Mouse (Mus musculus) midbrain, embryonic 14.5 days (tissue): ENCODE data around the gene Ssr2. TPM values are rescaled to one million over a fixed set of nuclear protein-coding genes. Genes with fewer than 3 reads are reported as not detected.
A peak's percentile ranks its signal among the peaks of the same experiment; 100 is the strongest.

Experiments
- ATAC-seq: fragments of 200-750 bp; cut with Nextera tagmentation; 2 replicates; pipeline ENCODE4 v1.8.0; 2017; ENCODE audit warnings: moderate number of reproducible peaks, moderate library complexity; ENCODE audit not compliant: low FRiP score, low TSS enrichment
- DNase-seq: peaks from one replicate; pipeline ENCODE4 v3.0.0-alpha.2; 2015
- H3K27ac ChIP-seq: fragments of 300-500 bp; sonication (generic); replicated peaks from 2 replicates; pipeline ENCODE4 v1.5.1; 2014; ENCODE audit warnings: mild to moderate bottlenecking, low read depth, low read length, moderate library complexity
- H3K27me3 ChIP-seq: fragments of 300-500 bp; sonication (generic); 2 replicates; pipeline ENCODE4 v1.6.1; 2014; ENCODE audit warnings: low read length, control low read depth, mixed read lengths; ENCODE audit not compliant: control insufficient read depth, insufficient read depth
- H3K36me3 ChIP-seq: fragments of 300-500 bp; sonication (generic); 2 replicates; pipeline ENCODE4 v1.6.1; 2014; ENCODE audit warnings: low read length, control low read depth; ENCODE audit not compliant: control insufficient read depth, insufficient read depth
- H3K4me1 ChIP-seq: fragments of 300-500 bp; sonication (generic); 2 replicates; pipeline ENCODE4 v1.6.1; 2014; ENCODE audit warnings: mild to moderate bottlenecking, antibody characterized with exemption, low read length, control low read depth; ENCODE audit not compliant: control insufficient read depth, insufficient read depth
- H3K4me2 ChIP-seq: fragments of 300-500 bp; sonication (generic); 2 replicates; pipeline ENCODE4 v1.6.1; 2014; ENCODE audit warnings: mild to moderate bottlenecking, low read length, moderate library complexity
- H3K4me3 ChIP-seq: fragments of 300-500 bp; sonication (generic); replicated peaks from 2 replicates; pipeline ENCODE4 v1.5.1; 2014; ENCODE audit warnings: low read depth, low read length
- H3K9ac ChIP-seq: fragments of 300-500 bp; sonication (generic); replicated peaks from 2 replicates; pipeline ENCODE4 v1.6.1; 2014; ENCODE audit warnings: mild to moderate bottlenecking, low read length, moderate library complexity
- H3K9me3 ChIP-seq: fragments of 300-500 bp; sonication (generic); 2 replicates; pipeline ENCODE4 v1.6.1; 2016; ENCODE audit warnings: low read length, control low read depth, mixed read lengths; ENCODE audit not compliant: control insufficient read depth
- WGBS: fragments of 180-500 bp; shearing (Covaris S2); extraction: QIAGEN DNeasy Blood & Tissue Kit; methylation state at CpG from one replicate; pipeline ENCODE4 v1.1.7; 2014; 5-methylcytosine and 5-hydroxymethylcytosine counted together
- polyA plus RNA-seq: library from polyadenylated mRNA; unstranded; fragments of >200 nt; fragmentation: Nextera tagmentation; extraction: Ambion mirVana; gene quantifications from 2 replicates; pipeline ENCODE4 v1.2.1, GENCODE M21; 2014

Gene Ssr2
- polyA plus RNA-seq, 1 experiment from 2014 or later = 114 TPM

- H3K4me3 ChIP-seq = no peak overlapping the region
- H3K9me3 ChIP-seq = no peaks in the 10 kb centered on the region
- H3K27me3 ChIP-seq = no peaks in the 10 kb centered on the region
- DNase-seq (no peak), ATAC-seq (no peak)
- H3K4me1 ChIP-seq = peaks cover 3% of the 10 kb centered on the region; the same call in 1 of the 2 replicates
- WGBS = 85% methylated on average over 4 of the region's 4 CpGs
- no peak overlapping the region for H3K9ac ChIP-seq
- H3K4me2 ChIP-seq = no peak overlapping the region
- no peaks in the 10 kb centered on the region for H3K36me3 ChIP-seq
- no peak overlapping the region for H3K27ac ChIP-seq
Observed at GRCm38 (mm10) chr3:88609066-88609465, 33.4 kb downstream of the Ssr2 start.

GRCm38 (mm10) chr3:88614418-88614817 lies 38.7 kb downstream of the Ssr2 start:
- Histone ChIP-seq H3K36me3 (no peaks in the 10 kb centered on the region), H3K9me3 (no peaks in the 10 kb centered on the region), H3K4me2 (no peak overlapping the region), H3K27ac (no peak overlapping the region), H3K4me3 (no peak overlapping the region), H3K9ac (no peak overlapping the region), H3K4me1 (peaks cover 10% of the 10 kb centered on the region; the same call in 1 of the 2 replicates), H3K27me3 (no peaks in the 10 kb centered on the region)
- ATAC-seq = no peak
- 84% methylated on average over 8 of the region's 8 CpGs for WGBS
- no peak for DNase-seq

- no peak for DNase-seq
- Histone ChIP-seq H3K9ac (no peak overlapping the region), H3K4me2 (no peak overlapping the region), H3K9me3 (no peaks in the 10 kb centered on the region), H3K36me3 (no peaks in the 10 kb centered on the region), H3K27me3 (no peaks in the 10 kb centered on the region), H3K4me1 (peaks cover 10% of the 10 kb centered on the region; the same call in 1 of the 2 replicates), H3K27ac (no peak overlapping the region), H3K4me3 (no peak overlapping the region)
- no peak for ATAC-seq
- 68% methylated on average over 5 of the region's 5 CpGs for WGBS
Observed at GRCm38 (mm10) chr3:88615117-88615516, 39.4 kb downstream of the Ssr2 start.

DNA sequence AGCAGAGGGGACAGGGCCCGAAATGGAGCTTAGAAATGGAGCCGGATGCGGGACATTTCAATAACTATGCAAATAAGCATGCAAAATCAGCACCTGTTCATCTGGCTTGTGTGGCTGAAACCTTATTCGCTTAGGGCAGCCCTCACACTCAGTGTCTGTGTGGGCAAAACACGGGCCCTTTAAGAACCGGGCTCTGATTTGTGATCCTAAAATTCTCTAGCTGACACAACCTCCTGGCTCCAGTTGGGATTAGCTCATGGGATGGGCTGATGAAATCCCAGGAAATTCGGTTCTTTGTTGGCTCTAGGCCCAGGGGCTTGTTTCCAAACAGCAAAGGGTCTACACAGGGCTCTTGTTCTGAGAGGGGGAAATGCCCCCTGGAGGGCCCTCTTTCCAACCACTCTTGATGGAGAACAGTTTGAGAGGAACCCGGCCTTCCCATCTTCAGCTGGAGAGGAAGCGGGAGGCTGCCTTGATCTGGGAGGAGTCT lies 40.3 kb downstream of the Ssr2 start:
- peaks cover 10% of the 10 kb centered on the region; the same call in 1 of the 2 replicates for H3K4me1 ChIP-seq
- H3K9ac ChIP-seq = 0 out of 2 replicates have a peak overlapping the region, but pooled peaks have one; percentile 16
- peak overlapping the region; percentile 37; the same call in 1 of the 2 replicates for H3K27ac ChIP-seq
- no peaks in the 10 kb centered on the region for H3K36me3 ChIP-seq
- peak overlapping the region; percentile 12; the same call in 1 of the 2 replicates for H3K4me2 ChIP-seq
- no peaks in the 10 kb centered on the region for H3K27me3 ChIP-seq
- DNase-seq = peak; percentile 57
- H3K4me3 ChIP-seq = no peak overlapping the region
- no peak for ATAC-seq
- H3K9me3 ChIP-seq = no peaks in the 10 kb centered on the region
- 32% methylated on average over 9 of the region's 9 CpGs for WGBS

DNA sequence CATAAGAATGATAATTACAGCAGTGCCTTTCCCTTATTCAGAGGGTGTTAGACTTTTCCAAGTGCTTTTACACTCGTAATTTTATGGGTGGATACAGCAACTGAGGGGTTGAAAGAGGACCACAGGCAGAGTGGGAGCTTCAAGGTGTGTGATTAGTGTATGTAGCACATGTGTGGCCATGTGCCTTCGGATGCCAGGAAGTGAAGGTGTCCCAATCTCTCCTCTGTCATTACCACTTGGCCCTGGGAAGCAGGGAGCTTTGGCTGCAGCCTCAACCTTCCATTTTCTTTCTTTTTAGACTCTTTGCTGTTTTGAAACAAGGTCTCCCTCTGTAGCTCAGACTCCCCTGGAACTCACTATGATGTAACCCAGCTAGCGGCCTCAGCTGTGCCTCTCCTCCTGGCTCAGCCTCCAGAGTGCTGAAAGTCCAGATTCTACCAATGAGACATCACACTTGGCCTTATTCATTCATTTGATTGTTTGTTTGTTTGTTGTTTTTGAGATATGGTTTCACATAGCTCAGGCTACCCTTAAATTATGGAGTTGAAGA lies 41.4 kb downstream of the Ssr2 start:
- H3K9ac ChIP-seq = no peak overlapping the region
- ATAC-seq = no peak
- no peak overlapping the region for H3K4me2 ChIP-seq

GRCm38 (mm10) chr3:88618074-88618871 lies 42.6 kb downstream of the Ssr2 start:
- DNase-seq = no peak
- Histone ChIP-seq H3K4me1 (peaks cover 10% of the 10 kb centered on the region; the same call in 1 of the 2 replicates), H3K27me3 (no peaks in the 10 kb centered on the region), H3K4me2 (no peak overlapping the region), H3K36me3 (no peaks in the 10 kb centered on the region), H3K4me3 (no peak overlapping the region), H3K27ac (no peak overlapping the region), H3K9me3 (no peaks in the 10 kb centered on the region), H3K9ac (no peak overlapping the region)
- 70% methylated on average over 8 of the region's 8 CpGs for WGBS
- ATAC-seq = no peak

More for the DNA sequence above, 41.4 kb downstream of the Ssr2 start:
- H3K4me1 ChIP-seq = peaks cover 10% of the 10 kb centered on the region; the same call in 1 of the 2 replicates
- 78% methylated on average over 3 of the region's 3 CpGs for WGBS
- no peaks in the 10 kb centered on the region for H3K36me3 ChIP-seq
- H3K27me3 ChIP-seq = no peaks in the 10 kb centered on the region
- no peak for DNase-seq
- no peaks in the 10 kb centered on the region for H3K9me3 ChIP-seq
- no peak overlapping the region for H3K4me3 ChIP-seq
- no peak overlapping the region for H3K27ac ChIP-seq

- Histone ChIP-seq H3K4me1 (peaks cover 13% of the 10 kb centered on the region), H3K36me3 (no peaks in the 10 kb centered on the region), H3K9me3 (no peaks in the 10 kb centered on the region), H3K4me3 (no peak overlapping the region), H3K27me3 (no peaks in the 10 kb centered on the region), H3K27ac (no peak overlapping the region), H3K9ac (no peak overlapping the region), H3K4me2 (no peak overlapping the region)
- DNase-seq (no peak), ATAC-seq (no peak)
- WGBS = 33% methylated on average over 9 of the region's 9 CpGs
Observed at GRCm38 (mm10) chr3:88619113-88620097, 43.7 kb downstream of the Ssr2 start.
